Mouse (Mus musculus) cerebellum, postnatal 14 days (tissue): ENCODE data around the gene Olfr1084.
"Not testable (repeated sequence)": the region's sequence is repeated elsewhere in the genome, so short reads cannot be mapped to it uniquely, and the experiment has no call there.

Source experiments
- DNase-seq, 2 experiments: peaks; one replicate each; pipeline ENCODE4 v3.0.0; 2021; ENCODE audit warnings: mixed read lengths in 2 of 2

Gene Olfr1084

GRCm38 (mm10) chr2:86639625-86640024 is at the start of gene Olfr1084:
Olfr1084 (minus strand) TSS chr2:86639725.
- not testable (repeated sequence) for DNase-seq

GRCm38 (mm10) chr2:86679992-86680391 is 40.5 kb upstream of the Olfr1084 start, which contains the start of gene Olfr1086:
Olfr1086 (minus strand) TSS chr2:86680092.
- no peak for DNase-seq

- DNase-seq, result no peak
Observed at GRCm38 (mm10) chr2:86661919-86662318, 22.4 kb upstream of the Olfr1084 start, which contains the start of gene Olfr1085. Olfr1085 (minus strand) TSS chr2:86662019.

- not testable (repeated sequence) for DNase-seq
Observed at GRCm38 (mm10) chr2:86598866-86599265, 40.7 kb downstream of the Olfr1084 start, which contains the start of gene Olfr1082. Olfr1082 (minus strand) TSS chr2:86598966.
